Mouse (Mus musculus) forebrain, embryonic 16.5 days (tissue): ENCODE data around the gene Gm20388. TPM values are rescaled to one million over a fixed set of nuclear protein-coding genes. Genes with fewer than 3 reads are reported as not detected.

Experiments used
- ATAC-seq: fragments of 200-750 bp; cut with Nextera tagmentation; 2 replicates; pipeline ENCODE4 v1.8.0; 2017; ENCODE audit warnings: mild to moderate bottlenecking, moderate library complexity
- H3K27ac ChIP-seq: fragments of 300-500 bp; sonication (generic); 2 replicates; pipeline ENCODE4 v1.5.1; 2014; ENCODE audit warnings: low read length, control low read depth
- H3K27me3 ChIP-seq: fragments of 300-500 bp; sonication (generic); replicated peaks from 2 replicates; pipeline ENCODE4 v1.6.1; 2014; ENCODE audit warnings: low read length; ENCODE audit not compliant: control insufficient read depth, insufficient read depth
- H3K36me3 ChIP-seq: fragments of 300-500 bp; sonication (generic); 2 replicates; pipeline ENCODE4 v1.6.1; 2014; ENCODE audit not compliant: control insufficient read depth, insufficient read depth
- H3K4me1 ChIP-seq: fragments of 300-500 bp; sonication (generic); replicated peaks from 2 replicates; pipeline ENCODE4 v1.6.1; 2014; ENCODE audit warnings: low read length; ENCODE audit not compliant: control insufficient read depth, insufficient read depth
- H3K4me2 ChIP-seq: fragments of 300-500 bp; sonication (generic); 2 replicates; pipeline ENCODE4 v1.6.1; 2014; ENCODE audit warnings: mild to moderate bottlenecking, low read length, control low read depth
- H3K4me3 ChIP-seq: fragments of 300-500 bp; sonication (generic); replicated peaks from 2 replicates; pipeline ENCODE4 v1.5.1; 2014; ENCODE audit warnings: mild to moderate bottlenecking, low read length, control low read depth
- H3K9ac ChIP-seq: fragments of 300-500 bp; sonication (generic); replicated peaks from 2 replicates; pipeline ENCODE4 v1.6.1; 2014; ENCODE audit warnings: low read depth, low read length, control low read depth
- H3K9me3 ChIP-seq: fragments of 300-500 bp; sonication (generic); 2 replicates; pipeline ENCODE4 v1.6.1; 2016; ENCODE audit warnings: low read length; ENCODE audit not compliant: control insufficient read depth
- WGBS: fragments of 180-500 bp; shearing (Covaris S2); extraction: QIAGEN DNeasy Blood & Tissue Kit; methylation state at CpG from one replicate; pipeline ENCODE4 v1.1.7; 2014; 5-methylcytosine and 5-hydroxymethylcytosine counted together
- polyA plus RNA-seq: library from polyadenylated mRNA; unstranded; fragments of >200 nt; fragmentation: Nextera tagmentation; extraction: Ambion mirVana; gene quantifications from 2 replicates; pipeline ENCODE4 v1.2.1, GENCODE M21; 2015

Gene Gm20388
- polyA plus RNA-seq, 1 experiment from 2014 or later: 4.7 TPM

DNA sequence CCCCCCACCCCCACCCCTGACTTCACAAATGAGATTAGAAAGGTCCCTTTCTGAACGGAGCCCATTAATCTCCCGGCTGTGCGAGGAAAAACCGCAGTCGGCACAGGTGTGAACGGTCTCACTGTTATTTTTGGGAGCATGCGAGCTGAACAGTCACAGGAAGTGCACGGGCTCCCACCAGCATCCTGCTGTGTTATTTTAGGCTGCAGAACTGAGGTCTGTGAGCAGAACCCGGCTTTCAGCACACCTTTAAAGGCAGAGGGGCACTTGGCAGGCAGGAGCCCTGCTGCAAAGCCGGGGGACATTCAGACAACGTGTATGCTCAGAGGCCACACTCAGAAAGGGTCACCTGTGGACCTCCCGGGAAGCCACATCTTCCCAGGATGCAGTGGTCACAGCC, 1110.8 kb downstream of the Gm20388 start:
- ATAC-seq: no peak
- Histone ChIP-seq H3K27ac (no peak overlapping the region), H3K9ac (no peak overlapping the region), H3K36me3 (no peaks in the 10 kb centered on the region), H3K9me3 (no peaks in the 10 kb centered on the region), H3K4me1 (no peaks in the 10 kb centered on the region), H3K27me3 (peaks cover 2% of the 10 kb centered on the region; the same call in 1 of the 2 replicates), H3K4me3 (no peak overlapping the region), H3K4me2 (no peak overlapping the region)
- 52% methylated on average over 12 of the region's 12 CpGs for WGBS

DNA sequence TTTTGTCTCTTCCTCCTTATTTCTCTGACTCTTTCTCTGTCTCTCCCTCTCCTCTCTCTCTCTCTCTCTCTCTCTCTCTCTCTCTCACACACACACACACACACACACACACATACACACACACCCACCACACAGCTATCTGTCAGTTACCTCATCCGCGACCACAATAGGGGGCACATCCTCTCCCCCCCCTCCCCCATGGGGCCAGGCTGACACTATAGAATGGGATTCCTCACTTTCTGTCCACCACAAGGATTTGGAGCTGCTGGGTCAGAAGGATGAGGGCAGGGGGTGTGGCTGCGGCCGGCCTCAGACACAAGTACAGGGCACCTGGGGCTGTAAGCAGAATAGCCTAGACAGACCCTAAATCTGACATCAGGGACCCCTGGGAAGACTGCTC, 1112.4 kb downstream of the Gm20388 start:
- H3K27ac ChIP-seq: no peak overlapping the region
- no peak overlapping the region for H3K4me2 ChIP-seq
- H3K27me3 ChIP-seq: no peaks in the 10 kb centered on the region
- H3K4me3 ChIP-seq: no peak overlapping the region
- peaks cover 3% of the 10 kb centered on the region; the same call in 1 of the 2 replicates for H3K4me1 ChIP-seq
- no peak for ATAC-seq
- no peak overlapping the region for H3K9ac ChIP-seq
- H3K9me3 ChIP-seq: no peaks in the 10 kb centered on the region
- no peaks in the 10 kb centered on the region for H3K36me3 ChIP-seq
- 91% methylated on average over 4 of the region's 4 CpGs for WGBS

DNA sequence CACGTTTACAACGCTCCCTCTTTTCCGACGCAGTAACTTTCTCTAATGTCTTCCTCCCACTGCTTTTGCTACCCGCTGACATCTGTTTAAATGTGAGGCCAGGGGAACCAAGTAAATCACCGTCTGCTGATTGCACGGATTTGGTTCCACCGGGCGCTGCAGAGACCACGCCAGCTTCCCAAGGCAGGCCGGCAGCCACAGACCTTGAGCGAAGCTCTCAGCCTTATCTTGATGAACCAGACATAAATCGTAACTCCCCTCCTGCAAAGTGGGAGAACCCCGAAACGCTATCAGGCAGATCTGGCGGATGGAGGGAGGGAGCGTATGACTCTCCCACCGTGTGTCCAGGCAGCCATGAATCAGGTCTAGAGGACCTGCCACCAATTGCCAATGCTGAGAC, 1113.1 kb downstream of the Gm20388 start:
- Histone ChIP-seq H3K4me1 (peaks cover 3% of the 10 kb centered on the region; the same call in 1 of the 2 replicates), H3K27me3 (no peaks in the 10 kb centered on the region), H3K4me2 (no peak overlapping the region), H3K36me3 (no peaks in the 10 kb centered on the region), H3K9me3 (no peaks in the 10 kb centered on the region), H3K9ac (no peak overlapping the region), H3K27ac (no peak overlapping the region), H3K4me3 (no peak overlapping the region)
- no peak for ATAC-seq
- WGBS: 77% methylated on average over 18 of the region's 18 CpGs

DNA sequence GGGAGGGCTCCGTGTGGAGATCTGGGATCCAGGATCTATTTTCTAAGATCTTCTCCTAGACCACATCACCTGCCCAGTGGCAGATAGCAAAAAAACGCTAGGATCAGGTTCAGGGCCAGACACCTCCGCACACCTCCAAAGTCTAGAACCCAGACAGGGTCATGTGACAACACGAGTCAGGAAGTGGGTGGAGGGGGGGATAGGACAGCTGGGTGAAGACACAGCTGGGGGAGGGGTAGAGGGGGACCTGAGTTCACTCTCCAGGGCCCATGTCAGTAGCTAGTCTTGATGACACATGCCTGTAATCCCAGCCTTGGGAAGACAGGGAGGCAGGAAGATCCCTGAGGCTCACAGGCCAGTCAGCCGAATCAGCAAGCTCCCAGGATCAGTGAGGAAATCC, 1114.8 kb downstream of the Gm20388 start:
- WGBS: 79% methylated on average over 5 of the region's 5 CpGs
- no peak overlapping the region for H3K4me2 ChIP-seq

DNA sequence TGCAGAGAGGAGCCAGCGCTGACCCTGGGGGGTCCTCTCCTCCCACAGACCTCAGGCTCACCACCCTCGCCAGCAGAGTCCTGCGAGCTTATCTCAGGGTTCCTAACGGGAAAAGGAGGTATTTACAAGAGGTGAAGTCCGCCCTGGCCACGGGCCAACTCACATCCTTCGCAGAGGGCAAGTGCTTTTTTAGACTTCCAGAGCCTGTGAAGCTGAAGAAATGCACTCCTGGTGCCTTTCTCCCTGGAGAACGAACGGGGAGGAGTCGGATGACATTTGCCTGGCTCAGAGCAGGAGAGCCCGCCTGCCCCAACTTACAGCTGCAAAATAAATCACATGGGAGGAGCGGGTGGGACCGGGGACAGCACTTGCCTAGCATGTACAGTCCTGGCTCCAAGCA, 1117.1 kb downstream of the Gm20388 start:
- whole genome bisulfite sequencing: 43% methylated on average over 13 of the region's 13 CpGs
- Histone ChIP-seq H3K4me1 (peaks cover 3% of the 10 kb centered on the region; the same call in 1 of the 2 replicates), H3K36me3 (no peaks in the 10 kb centered on the region), H3K27ac (no peak overlapping the region), H3K9me3 (no peaks in the 10 kb centered on the region), H3K4me2 (no peak overlapping the region), H3K9ac (no peak overlapping the region), H3K4me3 (no peak overlapping the region), H3K27me3 (no peaks in the 10 kb centered on the region)
- no peak for ATAC-seq

More for the DNA sequence above, 1114.8 kb downstream of the Gm20388 start:
- no peak for ATAC-seq
- Histone ChIP-seq H3K36me3 (no peaks in the 10 kb centered on the region), H3K9me3 (no peaks in the 10 kb centered on the region), H3K4me3 (no peak overlapping the region), H3K27me3 (no peaks in the 10 kb centered on the region), H3K27ac (no peak overlapping the region), H3K9ac (no peak overlapping the region), H3K4me1 (peaks cover 3% of the 10 kb centered on the region; the same call in 1 of the 2 replicates)

DNA sequence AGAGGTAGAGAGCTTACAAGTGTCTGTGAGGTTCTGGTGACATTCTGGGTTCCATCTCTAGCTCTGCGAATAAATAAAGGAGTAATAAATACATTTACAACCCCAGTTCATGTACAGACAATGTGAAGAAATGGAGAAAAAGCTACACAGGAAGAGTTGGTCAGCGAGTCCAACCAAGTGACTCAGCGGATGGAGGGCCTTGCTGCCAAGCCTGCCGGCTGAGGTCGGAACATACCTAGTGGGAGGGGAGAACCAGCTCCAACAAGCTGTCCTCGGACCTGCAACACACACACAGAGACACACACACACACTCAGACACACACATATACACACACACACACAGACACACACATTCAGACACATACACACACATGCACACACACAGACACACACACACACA, 1118.4 kb downstream of the Gm20388 start:
- H3K4me1 ChIP-seq: peaks cover 3% of the 10 kb centered on the region; the same call in 1 of the 2 replicates
- H3K9ac ChIP-seq: no peak overlapping the region
- no peaks in the 10 kb centered on the region for H3K27me3 ChIP-seq
- no peak overlapping the region for H3K4me3 ChIP-seq
- ATAC-seq: no peak
- H3K4me2 ChIP-seq: no peak overlapping the region
- H3K27ac ChIP-seq: no peak overlapping the region
- H3K36me3 ChIP-seq: no peaks in the 10 kb centered on the region
- 91% methylated on average over 6 of the region's 6 CpGs for WGBS
- H3K9me3 ChIP-seq: no peaks in the 10 kb centered on the region

DNA sequence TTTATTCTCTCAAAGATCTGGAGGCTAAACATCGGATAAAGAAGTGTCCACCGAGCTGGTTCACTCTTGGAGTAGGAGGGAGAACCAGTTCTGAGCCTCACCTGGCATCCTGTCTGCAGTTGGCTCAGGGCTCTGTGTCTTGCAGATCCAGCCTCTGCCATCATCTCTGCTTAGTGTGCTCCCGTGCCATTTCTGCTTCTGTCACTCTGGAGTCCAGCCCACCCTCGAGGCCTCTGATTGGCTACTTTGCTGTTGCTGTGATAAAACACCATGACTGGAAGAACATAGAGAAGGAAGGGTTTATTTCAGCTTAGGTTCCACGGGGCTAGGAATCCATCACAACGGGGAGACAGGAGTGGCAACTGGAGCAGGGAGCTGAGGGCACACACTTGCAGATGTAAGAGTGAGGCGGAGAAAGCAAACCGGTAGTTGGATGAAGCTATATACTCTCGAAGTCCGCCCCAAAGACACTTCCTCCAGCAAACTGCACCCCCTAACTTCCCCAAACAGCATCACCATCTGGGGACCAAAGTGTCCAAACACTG, 1119.9 kb downstream of the Gm20388 start:
- no peaks in the 10 kb centered on the region for H3K36me3 ChIP-seq
- peaks cover 3% of the 10 kb centered on the region; the same call in 1 of the 2 replicates for H3K4me1 ChIP-seq
- H3K27ac ChIP-seq: no peak overlapping the region
- H3K9me3 ChIP-seq: no peaks in the 10 kb centered on the region
- no peak overlapping the region for H3K4me3 ChIP-seq
- H3K9ac ChIP-seq: no peak overlapping the region
- 66% methylated on average over 10 of the region's 10 CpGs for WGBS
- H3K4me2 ChIP-seq: no peak overlapping the region
- ATAC-seq: peak; percentile 55; the same call in 1 of the 2 replicates
- H3K27me3 ChIP-seq: no peaks in the 10 kb centered on the region

DNA sequence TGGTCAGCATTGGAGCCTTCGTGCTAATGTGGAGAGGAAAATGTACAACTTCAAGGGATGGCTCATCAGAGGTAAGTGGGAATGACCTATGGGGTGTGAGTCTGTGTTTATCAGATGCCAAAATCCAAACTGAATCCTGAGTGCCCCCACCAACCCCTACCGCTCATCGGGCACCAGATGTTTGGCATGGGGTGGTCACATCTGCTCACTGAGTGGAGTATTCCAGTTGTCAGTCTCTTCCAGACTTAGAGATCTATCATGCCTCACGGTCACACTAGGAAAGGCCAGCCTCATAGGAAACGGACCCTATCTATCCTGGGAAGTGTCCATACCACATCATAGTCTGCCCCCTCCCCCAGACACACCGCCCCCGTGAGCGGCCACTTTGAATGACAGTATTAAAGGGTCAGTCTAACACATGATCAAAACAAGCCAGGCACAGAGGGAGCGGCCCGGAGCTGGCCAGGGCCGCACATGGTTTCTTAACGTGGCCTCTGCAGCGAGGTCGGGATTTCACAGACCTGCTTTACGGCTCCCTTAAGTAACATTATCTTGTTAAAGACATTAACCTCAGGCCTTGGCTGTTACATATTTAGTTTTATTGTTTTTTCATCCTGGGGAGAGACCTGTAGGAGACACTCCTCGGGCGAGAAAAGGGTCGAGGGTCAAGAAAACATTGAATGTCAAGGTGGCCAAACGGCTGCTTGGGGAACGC, 1122.8 kb downstream of the Gm20388 start:
- ATAC-seq: no peak
- no peaks in the 10 kb centered on the region for H3K27me3 ChIP-seq
- H3K9ac ChIP-seq: no peak overlapping the region
- no peaks in the 10 kb centered on the region for H3K36me3 ChIP-seq
- H3K9me3 ChIP-seq: no peaks in the 10 kb centered on the region
- H3K4me3 ChIP-seq: no peak overlapping the region
- H3K4me1 ChIP-seq: no peaks in the 10 kb centered on the region; the same call in 1 of the 2 replicates
- H3K27ac ChIP-seq: no peak overlapping the region
- 86% methylated on average over 20 of the region's 20 CpGs for WGBS
- H3K4me2 ChIP-seq: no peak overlapping the region

DNA sequence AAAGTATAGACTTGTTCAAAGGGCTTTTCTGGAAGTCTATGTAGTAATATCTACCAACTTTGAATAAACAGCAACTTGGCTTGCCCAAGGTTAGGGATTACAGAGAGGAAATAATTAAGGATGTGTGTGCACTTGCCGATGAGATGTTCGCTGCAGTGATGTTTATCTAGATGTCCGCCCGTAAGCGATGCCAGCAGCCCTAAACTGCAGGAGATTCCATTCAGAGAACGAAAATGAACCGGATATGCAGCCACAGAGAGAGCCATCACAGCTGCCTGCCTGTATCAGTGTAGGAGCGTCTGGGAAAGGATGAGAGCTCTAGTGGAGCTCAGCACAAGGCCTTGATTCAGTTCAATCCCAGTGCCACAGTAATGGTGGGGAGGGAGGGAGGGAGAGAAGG, 1125.0 kb downstream of the Gm20388 start:
- H3K27me3 ChIP-seq: no peaks in the 10 kb centered on the region
- WGBS: 79% methylated on average over 8 of the region's 8 CpGs
- no peak for ATAC-seq

More for the DNA sequence above, 1125.0 kb downstream of the Gm20388 start:
- H3K4me1 ChIP-seq: no peaks in the 10 kb centered on the region
- no peak overlapping the region for H3K9ac ChIP-seq
- no peak overlapping the region for H3K27ac ChIP-seq
- no peak overlapping the region for H3K4me3 ChIP-seq
- no peaks in the 10 kb centered on the region for H3K9me3 ChIP-seq
- H3K36me3 ChIP-seq: no peaks in the 10 kb centered on the region
- no peak overlapping the region for H3K4me2 ChIP-seq
